Mouse (Mus musculus) mouse trophoblast stem cell (cell line): ENCODE measurements around the gene Itgb2.

Source experiments
- in situ Hi-C, 2 experiments: fragments of 300-500 bp; cut with MseI, MboI; formaldehyde crosslinking; loops; 2 replicates in 1 of 2; 3 replicates in 1 of 2; pipeline ENCODE4 v1.15.1; 2025

The Itgb2 gene

DNA sequence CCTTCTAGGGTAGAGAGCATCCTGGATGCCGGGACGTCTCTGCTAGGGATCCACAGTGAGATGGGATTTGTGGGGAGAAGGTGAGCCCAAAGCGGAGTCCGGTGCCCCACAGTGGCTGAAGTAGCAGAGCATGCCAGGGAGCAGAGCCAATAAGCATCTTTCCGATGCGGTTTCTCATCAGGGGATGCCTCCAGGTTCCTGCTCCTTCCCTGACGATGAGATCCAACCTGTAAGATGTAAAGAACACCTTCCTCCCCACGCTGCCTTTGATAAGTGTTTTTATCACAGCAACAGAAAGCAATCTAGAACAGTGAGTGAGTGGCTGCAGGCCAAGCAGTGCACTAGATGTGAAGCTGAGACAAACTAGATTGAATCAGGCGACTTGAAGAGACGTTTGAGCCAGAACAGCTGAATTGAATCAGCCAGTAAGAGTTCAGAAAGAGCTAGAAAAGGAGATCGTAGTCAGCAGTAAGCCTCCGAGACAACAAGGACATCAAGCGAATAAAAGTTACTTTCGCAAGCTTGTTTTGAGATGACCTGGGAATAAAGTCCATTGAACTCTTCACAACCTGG is 13.6 kb upstream of the Itgb2 start:
- in situ Hi-C loops = loop anchor here in 1 of 2 experiments (5.0 kb wide), 1 partner anchor 46 kb away; no protein-coding TSS in a partner anchor

DNA sequence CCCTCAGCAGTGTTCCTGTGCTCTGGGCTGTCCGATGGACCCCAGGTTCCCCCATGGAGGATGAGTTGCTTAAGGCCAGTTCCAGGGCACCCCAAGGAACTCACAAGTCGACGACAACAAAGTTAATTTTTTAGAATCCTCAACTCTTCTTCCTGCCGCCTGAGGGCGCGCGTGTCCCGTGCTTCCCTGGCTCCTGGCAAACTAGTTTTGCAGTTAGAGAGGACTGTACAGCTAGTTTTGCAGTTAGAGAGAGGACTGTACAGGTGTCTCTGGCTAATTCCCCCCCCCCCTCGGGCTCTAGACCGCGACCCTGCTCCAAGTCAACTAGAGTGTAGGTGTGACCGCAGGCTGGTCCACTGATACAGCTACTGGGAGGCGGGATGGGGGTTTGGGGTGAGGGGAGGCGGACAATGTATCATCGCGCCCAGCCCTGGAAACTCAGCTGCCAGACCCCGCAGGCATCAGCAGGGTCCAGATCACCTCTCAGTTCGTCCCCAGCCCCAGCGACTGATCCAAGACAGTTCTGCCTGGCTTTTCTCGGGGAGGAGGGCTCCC is 12.9 kb upstream of the Itgb2 start:
- in situ Hi-C loops = loop anchor here in 1 of 2 experiments (5.0 kb wide), 1 partner anchor 45 kb away; no protein-coding TSS in a partner anchor

GRCm38 (mm10) chr10:77517801-77518200 is 12.3 kb upstream of the Itgb2 start:
- in situ Hi-C loops = loop anchor here in 1 of 2 experiments (5.0 kb wide), 1 partner anchor 44 kb away; no protein-coding TSS in a partner anchor

GRCm38 (mm10) chr10:77519191-77519590 is 10.9 kb upstream of the Itgb2 start:
- in situ Hi-C loops = loop anchor here in 1 of 2 experiments (5.0 kb wide), 1 partner anchor 43 kb away; no protein-coding TSS in a partner anchor

GRCm38 (mm10) chr10:77520497-77520896 is 9.6 kb upstream of the Itgb2 start:
- in situ Hi-C loops = no loop called here

DNA sequence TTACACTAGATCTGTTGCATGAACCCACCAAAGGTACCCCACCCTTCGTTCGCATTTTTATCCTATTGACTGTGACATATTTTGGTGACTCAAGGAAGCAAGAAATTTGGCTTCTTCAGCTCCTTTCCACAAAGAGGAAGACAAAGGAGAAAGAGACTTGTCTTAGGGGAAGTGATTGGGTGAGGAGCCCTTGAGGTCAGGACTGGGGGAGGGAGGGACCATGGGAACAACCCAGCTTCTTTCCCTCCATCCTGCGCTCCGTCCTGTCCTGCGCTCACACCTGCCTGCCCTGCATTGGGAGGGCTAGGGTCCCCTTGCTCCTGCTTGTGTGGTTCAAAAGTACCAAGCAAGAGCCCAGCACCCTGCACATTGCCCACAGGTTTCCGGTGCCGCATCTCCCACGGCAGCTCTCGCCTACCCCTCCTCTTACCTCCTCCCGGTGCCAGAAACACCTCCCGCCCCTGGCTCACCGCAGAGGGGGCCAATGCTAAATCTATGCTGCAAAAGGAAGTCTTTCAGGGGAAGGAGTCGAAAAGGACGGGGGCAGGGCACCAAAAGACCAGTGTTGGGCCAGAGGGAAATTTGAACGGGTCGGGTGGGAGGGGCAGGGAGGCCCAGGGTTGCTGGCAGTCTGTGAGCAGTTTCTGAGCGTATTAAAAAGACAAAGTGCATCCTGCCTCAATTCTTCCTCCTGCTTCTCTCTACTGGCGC is 7.9 kb upstream of the Itgb2 start:
- in situ Hi-C loops = no loop called here

GRCm38 (mm10) chr10:77522746-77523145 is 7.3 kb upstream of the Itgb2 start:
- in situ Hi-C loops = no loop called here

- in situ Hi-C loops = no loop called here
These were observed 6.7 kb upstream of the Itgb2 start for GRCm38 (mm10) chr10:77523321-77523720.

DNA sequence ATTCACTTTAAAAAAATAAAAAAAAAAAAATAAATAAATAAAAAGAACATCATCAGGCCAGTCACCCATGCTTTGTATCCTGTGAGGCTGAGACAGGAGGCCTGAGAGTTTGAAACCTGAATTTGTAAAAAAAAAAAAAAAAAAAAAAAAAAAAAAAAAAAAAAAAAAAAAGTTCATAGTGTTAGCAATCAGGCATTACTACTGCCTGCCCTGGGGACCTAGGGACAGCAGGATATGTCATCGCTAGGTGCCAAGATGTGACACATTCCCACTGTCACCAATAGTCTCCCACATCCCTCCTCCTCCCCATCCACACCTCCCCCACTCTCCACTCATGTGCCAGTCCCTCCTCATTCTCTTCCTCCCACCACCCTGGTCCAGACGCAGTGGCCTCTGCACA is 3.6 kb upstream of the Itgb2 start:
- in situ Hi-C loops = no loop called here

GRCm38 (mm10) chr10:77528634-77529033 is 1.4 kb upstream of the Itgb2 start:
- in situ Hi-C loops = no loop called here

GRCm38 (mm10) chr10:77531026-77532019 is 1.3 kb downstream of the Itgb2 start:
- in situ Hi-C loops = no loop called here

- in situ Hi-C loops = no loop called here
These were observed 2.0 kb downstream of the Itgb2 start for GRCm38 (mm10) chr10:77532020-77532413.

DNA sequence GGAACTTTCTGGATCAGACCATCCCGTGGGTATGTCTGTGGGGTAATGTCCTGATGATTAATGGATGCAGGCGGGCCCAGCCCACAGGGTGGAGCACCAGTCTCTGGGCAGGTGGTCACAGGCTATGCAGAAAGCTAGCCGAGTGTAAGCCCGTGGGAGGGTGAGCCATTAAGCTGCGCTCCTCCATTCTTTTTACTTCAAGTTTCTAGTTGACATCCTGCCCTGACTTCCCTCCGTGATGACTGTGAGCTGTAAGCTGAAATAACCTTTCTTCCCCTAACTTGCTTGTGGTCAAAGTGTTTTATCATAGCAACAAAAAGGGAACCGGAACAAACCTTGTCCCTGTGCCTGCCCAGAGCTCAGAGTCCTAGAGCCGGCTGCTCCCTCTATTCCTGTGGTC is 6.7 kb downstream of the Itgb2 start:
- in situ Hi-C loops = no loop called here

DNA sequence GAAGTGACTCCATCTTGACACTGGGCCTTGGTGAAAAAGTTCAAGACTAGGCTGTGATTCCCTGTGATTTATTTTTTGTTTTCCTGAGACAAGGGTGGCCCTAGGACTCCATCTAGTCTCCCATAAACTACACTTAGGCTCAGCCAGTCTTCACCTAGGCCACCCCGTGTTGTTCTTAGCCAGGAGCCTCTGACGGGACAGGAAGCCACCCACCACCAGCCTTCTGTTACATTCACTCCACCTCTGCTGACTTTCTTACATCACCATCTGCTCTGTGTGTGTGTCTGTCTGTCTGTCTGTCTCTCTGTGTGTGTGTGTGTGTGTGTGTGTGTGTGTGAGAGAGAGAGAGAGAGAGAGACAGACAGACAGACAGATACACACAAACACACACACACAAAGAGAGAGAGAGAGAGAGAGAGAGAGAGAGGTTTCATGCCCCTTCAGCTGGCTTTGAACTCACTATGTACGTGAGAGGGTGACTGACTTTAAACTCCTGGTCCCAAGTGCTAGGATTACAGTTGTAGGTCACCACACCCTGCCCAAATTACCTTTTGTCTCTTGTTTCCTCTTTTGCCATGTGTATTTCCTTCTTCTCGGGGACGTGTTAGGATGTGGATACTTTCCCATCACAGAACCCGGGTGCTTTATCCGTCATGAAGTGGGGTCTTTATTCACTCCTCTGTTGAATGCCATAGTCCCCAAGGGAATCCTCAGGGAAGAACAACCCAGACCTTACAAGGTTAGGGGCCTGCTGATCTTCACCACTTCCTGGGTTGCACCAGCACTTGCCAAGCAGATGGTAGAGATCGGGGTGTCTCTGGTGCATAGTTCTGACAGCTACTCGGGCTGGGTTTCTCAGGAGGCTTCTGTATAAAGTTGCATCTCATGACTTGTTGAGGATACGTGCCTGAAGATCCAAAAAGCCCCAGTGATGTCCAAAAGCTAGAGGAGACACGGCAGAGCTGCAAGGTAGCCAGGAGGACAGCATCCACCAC is 7.5 kb downstream of the Itgb2 start:
- in situ Hi-C loops = no loop called here

DNA sequence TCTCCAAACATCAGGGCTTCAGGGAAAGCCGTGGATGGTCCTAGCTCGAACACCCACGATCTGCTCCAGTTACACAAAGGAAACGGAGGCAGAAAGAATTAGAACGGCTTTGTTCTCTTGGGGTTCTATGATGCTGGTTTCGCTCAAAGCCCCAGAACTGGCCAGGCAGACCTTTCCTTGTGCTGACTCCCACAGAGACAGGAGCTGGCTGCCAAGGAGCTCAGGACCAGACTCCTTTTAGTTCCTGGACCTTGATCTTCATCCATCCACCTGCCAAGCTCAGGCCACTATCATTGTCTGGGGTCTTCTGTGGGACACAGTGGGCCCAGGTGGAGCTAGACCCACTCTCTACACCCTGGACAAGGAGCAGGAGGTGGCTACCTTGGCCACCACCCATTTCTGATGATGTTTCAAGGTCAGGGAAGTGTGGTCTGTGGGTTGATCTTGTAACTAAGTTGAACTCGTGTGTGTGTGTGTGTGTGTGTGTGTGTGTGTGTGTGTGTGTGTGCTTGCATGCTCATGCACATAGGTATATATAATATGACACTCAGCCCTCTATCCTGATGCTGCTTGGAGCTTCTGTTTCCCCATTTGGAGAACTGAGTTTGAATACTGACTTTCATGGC is 9.4 kb downstream of the Itgb2 start:
- in situ Hi-C loops = no loop called here

DNA sequence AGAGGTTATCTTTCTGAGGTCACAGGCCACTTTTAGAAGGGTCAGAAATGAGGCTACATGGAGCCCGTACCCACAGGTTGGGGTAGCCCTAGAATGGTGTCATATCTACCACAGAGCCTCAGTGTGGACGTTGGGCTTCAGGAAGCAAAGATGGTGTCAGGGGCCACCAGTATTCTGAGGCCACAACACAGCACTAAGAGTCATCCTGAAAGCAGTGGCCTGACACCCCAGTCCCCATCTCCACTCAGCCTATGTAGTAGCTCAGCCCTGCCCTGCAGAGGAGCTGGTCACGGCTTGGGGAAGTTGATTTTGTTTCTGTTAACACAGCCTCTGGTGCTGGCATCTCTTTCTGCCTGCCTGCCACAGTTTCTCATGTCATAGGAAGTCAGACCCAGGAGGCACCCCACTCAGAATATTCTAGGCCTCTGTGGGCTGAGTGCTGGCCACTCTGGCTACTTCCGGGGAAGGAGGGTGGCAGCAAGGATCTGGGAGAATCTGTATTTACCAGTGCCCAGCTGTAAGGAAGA is 10.6 kb downstream of the Itgb2 start:
- in situ Hi-C loops = no loop called here

DNA sequence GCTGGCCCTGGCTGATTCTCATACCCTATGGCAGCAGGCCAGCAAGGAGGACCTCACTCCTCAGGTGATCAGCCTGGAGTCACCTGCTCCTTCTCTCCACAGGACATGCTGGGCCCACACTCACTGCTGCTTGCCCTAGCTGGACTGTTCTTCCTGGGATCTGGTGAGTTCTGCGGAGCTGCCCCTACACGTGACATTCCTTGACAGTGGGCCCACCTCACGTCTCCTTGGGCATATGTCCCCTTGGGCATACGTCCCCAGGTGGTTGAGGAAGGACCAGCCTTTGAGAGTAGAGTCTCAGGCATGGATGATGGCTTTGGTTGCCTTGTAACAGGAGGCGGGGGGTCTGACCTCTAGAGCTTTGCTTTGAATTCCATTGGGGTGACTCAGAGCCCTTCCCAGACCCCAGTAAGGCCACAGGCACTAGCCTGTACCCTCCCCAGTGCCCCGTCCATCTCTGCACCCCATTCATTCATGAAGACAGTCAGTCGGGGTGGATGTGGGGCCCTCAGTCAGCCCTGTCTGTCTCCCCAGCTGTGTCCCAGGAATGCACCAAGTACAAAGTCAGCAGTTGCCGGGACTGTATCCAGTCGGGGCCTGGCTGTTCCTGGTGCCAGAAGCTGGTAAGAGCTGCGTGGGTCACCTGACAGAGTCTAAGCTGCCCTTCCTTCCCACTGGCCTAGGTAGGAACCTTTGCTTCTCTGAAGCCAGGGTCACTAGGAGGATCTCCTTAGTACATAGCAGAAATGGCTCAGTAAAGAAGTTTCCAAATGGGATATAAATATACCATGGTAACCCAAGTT is 12.0 kb downstream of the Itgb2 start:
- in situ Hi-C loops = no loop called here

GRCm38 (mm10) chr10:77543226-77543625 is 13.2 kb downstream of the Itgb2 start:
- in situ Hi-C loops = no loop called here

DNA sequence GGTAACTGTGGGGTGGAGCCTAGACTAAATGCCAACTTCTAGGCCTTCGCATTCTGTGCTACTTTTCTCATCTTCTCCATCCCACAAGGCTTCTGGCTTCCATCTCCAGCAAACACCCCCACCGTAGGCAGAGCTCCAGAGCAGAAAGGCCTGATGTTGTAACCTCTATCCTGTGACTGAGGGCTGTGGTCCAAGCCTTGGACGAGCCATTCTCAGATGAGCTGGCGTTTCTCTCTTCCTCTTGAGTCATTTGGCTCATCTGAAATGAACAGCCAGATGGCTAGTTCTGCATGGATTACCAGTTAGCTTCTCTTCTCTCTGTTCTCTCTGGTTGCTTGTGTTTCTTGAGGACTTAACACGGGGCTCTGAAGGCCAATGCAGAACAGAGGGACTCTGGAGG is 14.9 kb downstream of the Itgb2 start:
- in situ Hi-C loops = no loop called here
